Mouse (Mus musculus) lung, embryonic 14.5 days (tissue): ENCODE data around the gene D16Ertd472e. TPM values are rescaled to one million over a fixed set of nuclear protein-coding genes. Genes with fewer than 3 reads are reported as not detected.

Experiments used
- ATAC-seq: fragments of 200-750 bp; cut with Nextera tagmentation; 2 replicates; pipeline ENCODE4 v1.8.0; 2017; ENCODE audit warnings: mild to moderate bottlenecking, moderate TSS enrichment, moderate library complexity; ENCODE audit not compliant: insufficient read depth
- DNase-seq: peaks from one replicate; pipeline ENCODE4 v3.0.0-alpha.2; 2015
- H3K27ac ChIP-seq: fragments of 300-500 bp; sonication (generic); 2 replicates; pipeline ENCODE4 v1.5.1; 2014; ENCODE audit warnings: low read depth, mild to moderate bottlenecking, moderate library complexity
- H3K27me3 ChIP-seq: fragments of 300-500 bp; sonication (generic); 2 replicates; pipeline ENCODE4 v1.6.1; 2014; ENCODE audit warnings: low read length, control low read depth; ENCODE audit not compliant: insufficient read depth
- H3K36me3 ChIP-seq: fragments of 300-500 bp; sonication (generic); 2 replicates; pipeline ENCODE4 v1.6.1; 2014; ENCODE audit warnings: control low read depth; ENCODE audit not compliant: insufficient read depth
- H3K4me1 ChIP-seq: fragments of 300-500 bp; sonication (generic); 2 replicates; pipeline ENCODE4 v1.6.1; 2014; ENCODE audit warnings: antibody characterized with exemption, control low read depth; ENCODE audit not compliant: insufficient read depth
- H3K4me2 ChIP-seq: fragments of 300-500 bp; sonication (generic); 2 replicates; pipeline ENCODE4 v1.6.1; 2014; ENCODE audit warnings: mild to moderate bottlenecking
- H3K4me3 ChIP-seq: fragments of 300-500 bp; sonication (generic); 2 replicates; pipeline ENCODE4 v1.5.1; 2014; ENCODE audit warnings: low read depth, low read length
- H3K9ac ChIP-seq: fragments of 300-500 bp; sonication (generic); 2 replicates; pipeline ENCODE4 v1.6.1; 2014
- H3K9me3 ChIP-seq: fragments of 300-500 bp; sonication (generic); 2 replicates; pipeline ENCODE4 v1.6.1; 2016; ENCODE audit warnings: low read depth, low read length, control low read depth
- CTCF ChIP-seq: IDR thresholded peaks from 2 replicates; pipeline ENCODE4 v1.5.1; 2016; ENCODE audit warnings: antibody characterized with exemption, low read depth
- WGBS: fragments of 180-500 bp; shearing (Covaris S2); extraction: QIAGEN DNeasy Blood & Tissue Kit; methylation state at CpG from one replicate; pipeline ENCODE4 v1.1.7; 2014; 5-methylcytosine and 5-hydroxymethylcytosine counted together
- polyA plus RNA-seq: library from polyadenylated mRNA; unstranded; fragments of >200 nt; fragmentation: Nextera tagmentation; extraction: Ambion mirVana; gene quantifications from 2 replicates; pipeline ENCODE4 v1.2.1, GENCODE M21; 2014

The D16Ertd472e gene
- polyA plus RNA-seq, 1 experiment from 2014 or later = 20.3 TPM

- no peaks in the 10 kb centered on the region for H3K9me3 ChIP-seq
- no peak for TF ChIP-seq CTCF
- ATAC-seq (no peak), DNase-seq (no peak)
- H3K27me3 ChIP-seq = no peaks in the 10 kb centered on the region
- H3K4me2 ChIP-seq = no peak overlapping the region
- no peaks in the 10 kb centered on the region for H3K4me1 ChIP-seq
- no peaks in the 10 kb centered on the region for H3K36me3 ChIP-seq
- H3K27ac ChIP-seq = no peak overlapping the region
- 89% methylated on average over 7 of the region's 7 CpGs for WGBS
- H3K9ac ChIP-seq = no peak overlapping the region
- no peak overlapping the region for H3K4me3 ChIP-seq
These were observed 19.3 kb upstream of the D16Ertd472e start for GRCm38 (mm10) chr16:78595821-78596220.

GRCm38 (mm10) chr16:78594154-78594553, 17.6 kb upstream of the D16Ertd472e start:
- DNase-seq (no peak), ATAC-seq (no peak)
- Histone ChIP-seq H3K4me3 (no peak overlapping the region), H3K4me2 (no peak overlapping the region), H3K9ac (no peak overlapping the region), H3K27ac (no peak overlapping the region), H3K27me3 (no peaks in the 10 kb centered on the region), H3K4me1 (no peaks in the 10 kb centered on the region), H3K9me3 (no peaks in the 10 kb centered on the region), H3K36me3 (no peaks in the 10 kb centered on the region)
- no peak for TF ChIP-seq CTCF
- WGBS = 41% methylated on average over 3 of the region's 3 CpGs

DNA sequence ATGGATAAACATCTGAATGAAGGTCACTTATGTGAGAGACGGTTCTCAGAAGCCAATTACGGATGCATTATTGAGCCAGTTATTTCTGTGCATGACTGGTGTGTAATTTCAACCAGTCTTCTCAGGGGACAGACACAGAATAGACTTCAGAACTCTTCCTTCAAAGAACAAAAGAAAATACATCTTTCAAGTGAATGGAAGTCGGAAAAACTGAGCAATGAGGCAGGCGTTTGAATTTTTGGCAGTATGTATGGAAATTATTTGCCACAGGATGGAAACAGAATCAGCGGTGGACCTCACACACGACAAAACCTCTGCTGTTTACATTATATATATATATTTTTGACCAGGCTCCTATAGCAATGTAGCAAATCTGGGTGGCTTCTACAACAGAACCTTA, 14.6 kb upstream of the D16Ertd472e start:
- H3K27ac ChIP-seq = no peak overlapping the region
- TF ChIP-seq CTCF = no peak
- no peaks in the 10 kb centered on the region for H3K36me3 ChIP-seq
- no peak overlapping the region for H3K4me2 ChIP-seq
- H3K4me3 ChIP-seq = no peak overlapping the region
- no peak for DNase-seq
- no peaks in the 10 kb centered on the region for H3K4me1 ChIP-seq
- WGBS = 76% methylated on average over 6 of the region's 6 CpGs
- ATAC-seq = no peak
- H3K9ac ChIP-seq = no peak overlapping the region
- H3K27me3 ChIP-seq = no peaks in the 10 kb centered on the region
- no peaks in the 10 kb centered on the region for H3K9me3 ChIP-seq

- ATAC-seq (no peak), DNase-seq (no peak)
- H3K36me3 ChIP-seq = no peaks in the 10 kb centered on the region
- no peaks in the 10 kb centered on the region for H3K27me3 ChIP-seq
- no peak overlapping the region for H3K9ac ChIP-seq
- H3K4me2 ChIP-seq = no peak overlapping the region
- no peaks in the 10 kb centered on the region for H3K4me1 ChIP-seq
- TF ChIP-seq CTCF = no peak
- no peak overlapping the region for H3K27ac ChIP-seq
- no peaks in the 10 kb centered on the region for H3K9me3 ChIP-seq
- H3K4me3 ChIP-seq = no peak overlapping the region
- WGBS = 82% methylated on average over 2 of the region's 2 CpGs
These were observed 12.3 kb upstream of the D16Ertd472e start for GRCm38 (mm10) chr16:78588821-78589220.

DNA sequence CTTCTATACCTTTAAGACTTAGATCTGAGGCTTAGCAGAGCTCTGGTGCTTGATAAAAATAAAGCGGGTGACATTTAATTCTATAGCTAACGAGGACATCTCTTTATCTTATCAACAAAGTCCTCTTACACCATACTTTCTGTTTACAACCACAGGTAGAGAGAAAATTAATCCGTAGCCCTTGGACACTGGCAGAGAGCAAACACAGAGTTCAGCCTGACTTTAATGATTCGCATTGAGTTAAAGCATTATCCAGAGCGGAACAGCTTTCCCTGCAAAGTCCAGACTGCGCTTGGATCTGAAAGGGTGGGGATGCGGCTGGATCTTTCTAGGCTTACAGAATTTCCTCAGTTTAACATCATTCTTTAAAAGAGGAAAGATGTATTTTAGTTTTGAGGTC, 10.1 kb upstream of the D16Ertd472e start:
- Histone ChIP-seq H3K9ac (no peak overlapping the region), H3K4me1 (no peaks in the 10 kb centered on the region), H3K4me2 (no peak overlapping the region), H3K9me3 (no peaks in the 10 kb centered on the region), H3K27me3 (no peaks in the 10 kb centered on the region), H3K27ac (no peak overlapping the region), H3K4me3 (no peak overlapping the region), H3K36me3 (no peaks in the 10 kb centered on the region)
- ATAC-seq (no peak), DNase-seq (no peak)
- WGBS = 61% methylated on average over 7 of the region's 7 CpGs
- TF ChIP-seq CTCF = no peak

- H3K27me3 ChIP-seq = no peaks in the 10 kb centered on the region
- ATAC-seq (no peak), DNase-seq (no peak)
- no peak overlapping the region for H3K27ac ChIP-seq
- no peak overlapping the region for H3K4me3 ChIP-seq
- no peaks in the 10 kb centered on the region for H3K4me1 ChIP-seq
- H3K4me2 ChIP-seq = no peak overlapping the region
- no peak overlapping the region for H3K9ac ChIP-seq
- no peaks in the 10 kb centered on the region for H3K9me3 ChIP-seq
- TF ChIP-seq CTCF = no peak
- WGBS = 69% methylated on average over 11 of the region's 11 CpGs
- H3K36me3 ChIP-seq = no peaks in the 10 kb centered on the region
These were observed 9.3 kb upstream of the D16Ertd472e start for GRCm38 (mm10) chr16:78585664-78586397.

DNA sequence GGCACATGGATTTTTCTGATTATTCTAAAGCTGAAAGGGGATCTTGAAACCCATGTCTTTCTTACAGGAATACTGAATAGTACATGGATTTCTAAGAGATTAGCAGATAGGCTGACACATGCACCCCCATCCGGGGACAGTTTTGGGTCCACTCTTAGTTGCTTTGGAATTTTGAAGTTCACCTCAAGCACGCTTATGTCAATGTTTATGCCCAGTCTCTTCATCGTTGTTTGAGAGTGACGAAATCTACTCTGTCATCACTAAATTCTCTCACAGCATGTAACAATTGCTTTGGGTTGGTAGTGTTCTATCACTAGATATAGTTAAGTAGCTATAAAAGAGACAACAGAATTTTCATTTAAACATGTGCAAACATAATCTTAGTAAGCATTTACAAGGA, 8.7 kb upstream of the D16Ertd472e start:
- no peak overlapping the region for H3K4me3 ChIP-seq
- no peaks in the 10 kb centered on the region for H3K36me3 ChIP-seq
- H3K4me2 ChIP-seq = no peak overlapping the region
- no peaks in the 10 kb centered on the region for H3K27me3 ChIP-seq
- no peaks in the 10 kb centered on the region for H3K4me1 ChIP-seq
- H3K27ac ChIP-seq = no peak overlapping the region
- DNase-seq (no peak), ATAC-seq (no peak)
- H3K9ac ChIP-seq = no peak overlapping the region
- 49% methylated on average over 4 of the region's 4 CpGs for WGBS
- H3K9me3 ChIP-seq = no peaks in the 10 kb centered on the region
- no peak for TF ChIP-seq CTCF
